In genomic region chr6:83665009-83665408, GRCm38 (mm10) we compare ENCODE assay signal across 36 mouse cellular contexts. TPM values are rescaled to one million over a fixed set of nuclear protein-coding genes. Genes with fewer than 3 reads are reported as not detected.
"Had no signal": no experiment of that assay in that cellular context is flagged by ENCODE, and none has a peak within 500 bp of the region (broad histone marks: within the 10 kb centered on the region; RNA-seq: fewer than 3 reads in every experiment).

No protein-coding gene starts in this region.

- ATAC-seq: midbrain, embryonic 15.5 days had no signal

- H3K4me3 ChIP-seq: layer of hippocampus, adult 2 months; left cerebral cortex, adult 2 months; liver, embryonic 13.5 days; midbrain, embryonic 15.5 days; myocyte; neural tube, embryonic 13.5 days had no signal

- H3K4me1 ChIP-seq: liver, embryonic 13.5 days; midbrain, embryonic 15.5 days; neural tube, embryonic 13.5 days had no signal

- H3K27ac ChIP-seq: layer of hippocampus, adult 2 months; left cerebral cortex, adult 2 months; liver, embryonic 13.5 days; midbrain, embryonic 15.5 days; neural tube, embryonic 13.5 days had no signal

- H3K27me3 ChIP-seq: midbrain, embryonic 15.5 days; neural tube, embryonic 13.5 days had no signal

- H3K36me3 ChIP-seq: liver, embryonic 13.5 days; midbrain, embryonic 15.5 days; neural tube, embryonic 13.5 days had no signal

- H3K9me3 ChIP-seq: liver, embryonic 13.5 days; midbrain, embryonic 15.5 days; neural tube, embryonic 13.5 days had no signal

- H3K9ac ChIP-seq: liver, embryonic 13.5 days; midbrain, embryonic 15.5 days; neural tube, embryonic 13.5 days had no signal

- H3K4me2 ChIP-seq: liver, embryonic 13.5 days; midbrain, embryonic 11.5 days; midbrain, embryonic 15.5 days; neural tube, embryonic 13.5 days had no signal

- DNase-seq: kidney, adult 18-20 months; kidney, adult 9 months; kidney, postnatal 14 days; kidney, postnatal 4 days; liver, embryonic 13.5 days; lung, adult 2 months; lung, postnatal 14 days; lung, postnatal 4 days; retina, postnatal 1 day; right cerebral cortex, postnatal 25 days; thymus, adult 18-20 months; thymus, postnatal 36 days had no signal

RNA-seq across cellular contexts. Expression of gene Clec4f, which starts 9.0 kb away (rescaled TPM):
- total RNA-seq: layer of hippocampus, adult 2 months; layer of hippocampus, postnatal 36 days; left cerebral cortex, adult 2 months; left cerebral cortex, postnatal 36 days; megakaryocyte progenitor cell, adult 5-6 weeks; megakaryocyte-erythroid progenitor cell, adult 5-6 weeks; monocyte, adult 5-6 weeks; neutrophil, adult 5-6 weeks had no signal
- polyA plus RNA-seq: limb, embryonic 11.5 days; limb, embryonic 14.5 days; lung, adult 2 months; midbrain, embryonic 11.5 days; midbrain, embryonic 15.5 days; myocyte; neural tube, embryonic 13.5 days; small intestine, adult 2 months; spleen, adult 2 months; urinary bladder, adult 2 months had no signal

RNA-seq across cellular contexts. Expression of gene Cd207, which starts 12.6 kb away (rescaled TPM):
- total RNA-seq: layer of hippocampus, adult 2 months; layer of hippocampus, postnatal 36 days; left cerebral cortex, adult 2 months; left cerebral cortex, postnatal 10 days; left cerebral cortex, postnatal 36 days; megakaryocyte progenitor cell, adult 5-6 weeks; megakaryocyte-erythroid progenitor cell, adult 5-6 weeks; monocyte, adult 5-6 weeks; neutrophil, adult 5-6 weeks had no signal
- polyA plus RNA-seq: kidney, embryonic 16.5 days; limb, embryonic 11.5 days; limb, embryonic 14.5 days; lung, embryonic 16.5 days; midbrain, embryonic 11.5 days; midbrain, embryonic 15.5 days; myocyte; neural tube, embryonic 13.5 days; small intestine, adult 2 months; testis, adult 2 months; urinary bladder, adult 2 months had no signal

RNA-seq across cellular contexts. Expression of gene Vax2, which starts 46.1 kb away (rescaled TPM):
- total RNA-seq: layer of hippocampus, adult 2 months; layer of hippocampus, postnatal 36 days; left cerebral cortex, adult 2 months; left cerebral cortex, postnatal 10 days; left cerebral cortex, postnatal 36 days; liver, adult 2 months; megakaryocyte progenitor cell, adult 5-6 weeks; megakaryocyte-erythroid progenitor cell, adult 5-6 weeks; monocyte, adult 5-6 weeks; neutrophil, adult 5-6 weeks had no signal
- polyA plus RNA-seq: kidney, embryonic 16.5 days; liver, adult 2 months; liver, embryonic 13.5 days; liver, embryonic 16.5 days; lung, adult 2 months; lung, embryonic 16.5 days; small intestine, adult 2 months; spleen, adult 2 months; stomach, embryonic 16.5 days; urinary bladder, adult 2 months had no signal
